Mouse (Mus musculus) C2C12 (cell line): ENCODE measurements around the gene Eral1.

Experiments
- CEBPB ChIP-seq: IDR thresholded peaks from one replicate; pipeline ENCODE4 v1.6.1; 2011; ENCODE audit warnings: low read depth, mild to moderate bottlenecking, control low read depth, moderate library complexity
- CTCF ChIP-seq: IDR thresholded peaks from one replicate; pipeline ENCODE4 v1.5.1; 2011; ENCODE audit not compliant: control insufficient read depth, insufficient read depth, insufficient read length
- MAX ChIP-seq: IDR thresholded peaks from one replicate; pipeline ENCODE4 v1.6.1; 2011; ENCODE audit warnings: mild to moderate bottlenecking, control low read depth
- USF1 ChIP-seq: IDR thresholded peaks from one replicate; pipeline ENCODE4 v1.6.1; 2011; ENCODE audit warnings: low read depth, mild to moderate bottlenecking, control low read depth, moderate library complexity

DNA sequence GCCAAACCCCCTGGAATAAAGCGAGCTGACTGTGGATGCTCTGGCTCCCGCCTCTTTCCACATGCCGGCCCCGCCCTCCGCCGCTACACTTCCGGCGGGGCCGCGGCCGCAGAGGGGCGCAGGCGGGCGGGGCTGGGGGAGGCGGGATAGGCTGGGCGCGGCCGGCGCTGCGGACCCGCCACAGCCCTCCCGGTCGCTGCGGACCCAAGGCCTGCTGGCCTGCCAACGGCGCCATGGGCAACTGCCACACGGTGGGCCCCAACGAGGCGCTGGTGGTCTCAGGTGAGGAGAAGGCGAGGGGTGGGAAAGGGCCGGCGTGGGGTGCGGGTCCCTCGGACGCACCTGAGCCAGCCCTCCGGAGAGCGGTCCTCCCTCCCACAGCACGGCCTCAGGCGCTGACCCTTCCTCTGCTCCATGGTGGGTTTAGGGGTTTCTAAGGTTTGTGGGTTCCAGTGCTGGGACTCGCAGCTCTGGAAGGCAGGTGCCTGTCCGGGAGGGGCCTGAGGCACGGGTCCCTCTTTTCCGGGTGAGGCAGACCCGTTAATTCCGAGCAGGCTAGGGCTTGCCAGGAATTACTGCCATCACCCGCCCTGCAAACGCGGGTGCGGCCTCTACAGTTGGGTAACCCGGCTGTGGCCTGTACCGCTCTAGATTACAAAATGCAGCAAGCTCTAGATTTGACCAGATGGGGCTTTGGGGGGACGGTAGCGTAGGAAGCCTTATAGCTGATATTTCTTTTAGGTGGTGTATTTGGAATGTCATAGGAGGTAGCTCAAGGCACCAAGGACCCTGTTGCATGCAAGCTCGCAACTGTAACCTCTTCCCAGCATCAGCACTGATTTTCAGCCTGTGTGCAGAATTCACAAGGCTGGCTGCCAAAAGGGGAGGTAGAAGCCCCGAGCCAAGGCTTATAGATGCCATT, 42.1 kb downstream of the Eral1 start, which contains the start of gene Flot2:
- TF ChIP-seq CTCF (peak; percentile 17), USF1 (no peak), CEBPB (no peak), MAX (no peak)
